Mouse (Mus musculus): ENCODE measurements around the gene Olfr459. TPM values are rescaled to one million over a fixed set of nuclear protein-coding genes. Genes with fewer than 3 reads are reported as not detected.

The Olfr459 gene
- polyA plus RNA-seq (2015; fragmentation: Nextera tagmentation; extraction: Ambion mirVana), result not detected in 2 replicates

GRCm38 (mm10) chr6:41775077-41775476 is at the start of gene Olfr459:
TSS of gene Olfr459 (minus strand) at chr6:41775177.
- Histone ChIP-seq H3K9ac (replicated peaks; ENCODE audit: low read length) (no peak within 1 kb of the TSS), H3K36me3 (ENCODE audit: insufficient read depth, low read length) (no peaks in the 10 kb centered on the region), H3K4me2 (replicated peaks; ENCODE audit: low read depth, low read length) (no peak within 1 kb of the TSS), H3K4me1 (ENCODE audit: insufficient read depth, low read length) (no peaks in the 10 kb centered on the region), H3K4me3 (ENCODE audit: low read length) (no peak within 1 kb of the TSS), H3K27ac (ENCODE audit: low read length) (no peak within 1 kb of the TSS), H3K27me3 (ENCODE audit: insufficient read depth, low read length) (no peaks in the 10 kb centered on the region), H3K9me3 (ENCODE audit: low read length) (no peaks in the 10 kb centered on the region)
- 82% methylated on average over 7 of the region's 7 CpGs for WGBS
- no peak for ATAC-seq (ENCODE audit: low FRiP score, low TSS enrichment)

GRCm38 (mm10) chr6:41824086-41824485 is 49.1 kb upstream of the Olfr459 start:
- no peak overlapping the region for H3K9ac ChIP-seq (replicated peaks; ENCODE audit: low read length)
- no peak overlapping the region for H3K4me3 ChIP-seq (ENCODE audit: low read length)
- no peaks in the 10 kb centered on the region for H3K27me3 ChIP-seq (ENCODE audit: insufficient read depth, low read length)
- H3K27ac ChIP-seq (ENCODE audit: low read length), result no peak overlapping the region
- no peak for ATAC-seq (ENCODE audit: low FRiP score, low TSS enrichment)
- no peaks in the 10 kb centered on the region for H3K4me1 ChIP-seq (ENCODE audit: insufficient read depth, low read length)
- no peaks in the 10 kb centered on the region for H3K9me3 ChIP-seq (ENCODE audit: low read length)
- H3K36me3 ChIP-seq (ENCODE audit: insufficient read depth, low read length), result no peaks in the 10 kb centered on the region
- H3K4me2 ChIP-seq (replicated peaks; ENCODE audit: low read depth, low read length), result no peak overlapping the region

- Histone ChIP-seq H3K4me3 (ENCODE audit: low read length) (no peak overlapping the region), H3K27ac (ENCODE audit: low read length) (no peak overlapping the region), H3K4me1 (ENCODE audit: insufficient read depth, low read length) (no peaks in the 10 kb centered on the region), H3K4me2 (replicated peaks; ENCODE audit: low read depth, low read length) (no peak overlapping the region), H3K9ac (replicated peaks; ENCODE audit: low read length) (no peak overlapping the region), H3K36me3 (ENCODE audit: insufficient read depth, low read length) (no peaks in the 10 kb centered on the region), H3K9me3 (ENCODE audit: low read length) (no peaks in the 10 kb centered on the region), H3K27me3 (ENCODE audit: insufficient read depth, low read length) (no peaks in the 10 kb centered on the region)
- 83% methylated on average over 2 of the region's 2 CpGs for WGBS
- no peak for ATAC-seq (ENCODE audit: low FRiP score, low TSS enrichment)
Observed at GRCm38 (mm10) chr6:41786700-41787099, 11.7 kb upstream of the Olfr459 start.

GRCm38 (mm10) chr6:41775721-41776120 is 744 bp upstream of the Olfr459 start:
- no peaks in the 10 kb centered on the region for H3K36me3 ChIP-seq (ENCODE audit: insufficient read depth, low read length)
- H3K27me3 ChIP-seq (ENCODE audit: insufficient read depth, low read length), result no peaks in the 10 kb centered on the region
- ATAC-seq (ENCODE audit: low FRiP score, low TSS enrichment), result no peak
- H3K27ac ChIP-seq (ENCODE audit: low read length), result no peak overlapping the region
- H3K4me3 ChIP-seq (ENCODE audit: low read length), result no peak overlapping the region
- H3K9ac ChIP-seq (replicated peaks; ENCODE audit: low read length), result no peak overlapping the region
- H3K4me1 ChIP-seq (ENCODE audit: insufficient read depth, low read length), result no peaks in the 10 kb centered on the region
- H3K9me3 ChIP-seq (ENCODE audit: low read length), result no peaks in the 10 kb centered on the region
- H3K4me2 ChIP-seq (replicated peaks; ENCODE audit: low read depth, low read length), result no peak overlapping the region
- WGBS, result 67% methylated on average over 6 of the region's 6 CpGs

GRCm38 (mm10) chr6:41769872-41770271 is 5.1 kb downstream of the Olfr459 start:
- H3K36me3 ChIP-seq (ENCODE audit: insufficient read depth, low read length), result no peaks in the 10 kb centered on the region
- no peaks in the 10 kb centered on the region for H3K9me3 ChIP-seq (ENCODE audit: low read length)
- H3K4me3 ChIP-seq (ENCODE audit: low read length), result no peak overlapping the region
- no peak overlapping the region for H3K4me2 ChIP-seq (replicated peaks; ENCODE audit: low read depth, low read length)
- ATAC-seq (ENCODE audit: low FRiP score, low TSS enrichment), result no peak
- H3K4me1 ChIP-seq (ENCODE audit: insufficient read depth, low read length), result no peaks in the 10 kb centered on the region
- 88% methylated on average over 1 of the region's 1 CpGs for WGBS
- no peak overlapping the region for H3K27ac ChIP-seq (ENCODE audit: low read length)
- H3K27me3 ChIP-seq (ENCODE audit: insufficient read depth, low read length), result no peaks in the 10 kb centered on the region
- H3K9ac ChIP-seq (replicated peaks; ENCODE audit: low read length), result no peak overlapping the region

GRCm38 (mm10) chr6:41764306-41764705 is 10.7 kb downstream of the Olfr459 start:
- no peaks in the 10 kb centered on the region for H3K27me3 ChIP-seq (ENCODE audit: insufficient read depth, low read length)
- WGBS, result 89% methylated on average over 5 of the region's 5 CpGs
- no peak for ATAC-seq (ENCODE audit: low FRiP score, low TSS enrichment)
- H3K4me2 ChIP-seq (replicated peaks; ENCODE audit: low read depth, low read length), result no peak overlapping the region
- H3K4me1 ChIP-seq (ENCODE audit: insufficient read depth, low read length), result no peaks in the 10 kb centered on the region
- H3K9me3 ChIP-seq (ENCODE audit: low read length), result no peaks in the 10 kb centered on the region
- no peak overlapping the region for H3K27ac ChIP-seq (ENCODE audit: low read length)
- H3K4me3 ChIP-seq (ENCODE audit: low read length), result no peak overlapping the region
- no peaks in the 10 kb centered on the region for H3K36me3 ChIP-seq (ENCODE audit: insufficient read depth, low read length)
- H3K9ac ChIP-seq (replicated peaks; ENCODE audit: low read length), result no peak overlapping the region

GRCm38 (mm10) chr6:41762370-41762757 is 12.6 kb downstream of the Olfr459 start:
- no peaks in the 10 kb centered on the region for H3K27me3 ChIP-seq (ENCODE audit: insufficient read depth, low read length)
- H3K4me3 ChIP-seq (ENCODE audit: low read length), result no peak overlapping the region
- ATAC-seq (ENCODE audit: low FRiP score, low TSS enrichment), result no peak
- H3K27ac ChIP-seq (ENCODE audit: low read length), result no peak overlapping the region
- H3K4me1 ChIP-seq (ENCODE audit: insufficient read depth, low read length), result no peaks in the 10 kb centered on the region
- no peaks in the 10 kb centered on the region for H3K9me3 ChIP-seq (ENCODE audit: low read length)
- WGBS, result 78% methylated on average over 1 of the region's 1 CpGs
- no peak overlapping the region for H3K4me2 ChIP-seq (replicated peaks; ENCODE audit: low read depth, low read length)
- no peak overlapping the region for H3K9ac ChIP-seq (replicated peaks; ENCODE audit: low read length)
- no peaks in the 10 kb centered on the region for H3K36me3 ChIP-seq (ENCODE audit: insufficient read depth, low read length)

- Histone ChIP-seq H3K4me2 (replicated peaks; ENCODE audit: low read depth, low read length) (no peak overlapping the region), H3K4me3 (ENCODE audit: low read length) (no peak overlapping the region), H3K27me3 (ENCODE audit: insufficient read depth, low read length) (no peaks in the 10 kb centered on the region), H3K9me3 (ENCODE audit: low read length) (no peaks in the 10 kb centered on the region), H3K4me1 (ENCODE audit: insufficient read depth, low read length) (no peaks in the 10 kb centered on the region), H3K36me3 (ENCODE audit: insufficient read depth, low read length) (no peaks in the 10 kb centered on the region), H3K9ac (replicated peaks; ENCODE audit: low read length) (no peak overlapping the region), H3K27ac (ENCODE audit: low read length) (no peak overlapping the region)
- ATAC-seq (ENCODE audit: low FRiP score, low TSS enrichment), result peak; percentile 81; the same call in 1 of the 2 replicates
- 11% methylated on average over 1 of the region's 1 CpGs for WGBS
Observed at GRCm38 (mm10) chr6:41761702-41762369, 13.1 kb downstream of the Olfr459 start.

- no peak overlapping the region for H3K27ac ChIP-seq (ENCODE audit: low read length)
- H3K9me3 ChIP-seq (ENCODE audit: low read length), result no peaks in the 10 kb centered on the region
- WGBS, result 89% methylated on average over 2 of the region's 2 CpGs
- H3K4me2 ChIP-seq (replicated peaks; ENCODE audit: low read depth, low read length), result no peak overlapping the region
- H3K4me1 ChIP-seq (ENCODE audit: insufficient read depth, low read length), result no peaks in the 10 kb centered on the region
- no peaks in the 10 kb centered on the region for H3K27me3 ChIP-seq (ENCODE audit: insufficient read depth, low read length)
- no peak overlapping the region for H3K4me3 ChIP-seq (ENCODE audit: low read length)
- ATAC-seq (ENCODE audit: low FRiP score, low TSS enrichment), result no peak
- no peak overlapping the region for H3K9ac ChIP-seq (replicated peaks; ENCODE audit: low read length)
- no peaks in the 10 kb centered on the region for H3K36me3 ChIP-seq (ENCODE audit: insufficient read depth, low read length)
Observed at GRCm38 (mm10) chr6:41759618-41760017, 15.4 kb downstream of the Olfr459 start.

GRCm38 (mm10) chr6:41758421-41758820 is 16.6 kb downstream of the Olfr459 start:
- no peaks in the 10 kb centered on the region for H3K27me3 ChIP-seq (ENCODE audit: insufficient read depth, low read length)
- no peaks in the 10 kb centered on the region for H3K9me3 ChIP-seq (ENCODE audit: low read length)
- H3K4me1 ChIP-seq (ENCODE audit: insufficient read depth, low read length), result no peaks in the 10 kb centered on the region
- no peak overlapping the region for H3K9ac ChIP-seq (replicated peaks; ENCODE audit: low read length)
- WGBS, result 77% methylated on average over 1 of the region's 1 CpGs
- no peak overlapping the region for H3K27ac ChIP-seq (ENCODE audit: low read length)
- no peak overlapping the region for H3K4me2 ChIP-seq (replicated peaks; ENCODE audit: low read depth, low read length)
- no peak overlapping the region for H3K4me3 ChIP-seq (ENCODE audit: low read length)
- no peaks in the 10 kb centered on the region for H3K36me3 ChIP-seq (ENCODE audit: insufficient read depth, low read length)
- no peak for ATAC-seq (ENCODE audit: low FRiP score, low TSS enrichment)
